Mouse (Mus musculus) embryonic facial prominence, embryonic 15.5 days (tissue): ENCODE results near the gene Sept9. TPM values are rescaled to one million over a fixed set of nuclear protein-coding genes. Genes with fewer than 3 reads are reported as not detected.

Experiments
- ATAC-seq: fragments of 200-750 bp; cut with Nextera tagmentation; 2 replicates; pipeline ENCODE4 v1.8.0; 2017; ENCODE audit warnings: low read depth, moderate TSS enrichment; ENCODE audit not compliant: insufficient number of reproducible peaks, low FRiP score, low TSS enrichment
- H3K27ac ChIP-seq: fragments of 300-500 bp; sonication (generic); replicated peaks from 2 replicates; pipeline ENCODE4 v1.5.1; 2015; ENCODE audit warnings: mild to moderate bottlenecking, inconsistent platforms
- H3K27me3 ChIP-seq: fragments of 300-500 bp; sonication (generic); 2 replicates; pipeline ENCODE4 v1.6.1; 2015; ENCODE audit warnings: inconsistent platforms
- H3K36me3 ChIP-seq: fragments of 300-500 bp; sonication (generic); 2 replicates; pipeline ENCODE4 v1.6.1; 2015; ENCODE audit warnings: mild to moderate bottlenecking, inconsistent platforms
- H3K4me1 ChIP-seq: fragments of 300-500 bp; sonication (generic); 2 replicates; pipeline ENCODE4 v1.6.1; 2015; ENCODE audit warnings: inconsistent platforms
- H3K4me2 ChIP-seq: fragments of 300-500 bp; sonication (generic); replicated peaks from 2 replicates; pipeline ENCODE4 v1.6.1; 2015; ENCODE audit warnings: mild to moderate bottlenecking, inconsistent platforms
- H3K4me3 ChIP-seq: fragments of 300-500 bp; sonication (generic); replicated peaks from 2 replicates; pipeline ENCODE4 v1.5.1; 2015; ENCODE audit warnings: mild to moderate bottlenecking, inconsistent platforms
- H3K9ac ChIP-seq: fragments of 300-500 bp; sonication (generic); 2 replicates; pipeline ENCODE4 v1.6.1; 2015; ENCODE audit warnings: inconsistent platforms
- H3K9me3 ChIP-seq: fragments of 300-500 bp; sonication (generic); replicated peaks from 2 replicates; pipeline ENCODE4 v1.6.1; 2016; ENCODE audit warnings: inconsistent platforms
- WGBS: fragments of 180-500 bp; shearing (Covaris S2); methylation state at CpG from one replicate; pipeline ENCODE4 v1.1.7; 2015; 5-methylcytosine and 5-hydroxymethylcytosine counted together
- polyA plus RNA-seq: library from polyadenylated mRNA; unstranded; fragments of >200 nt; fragmentation: Nextera tagmentation; extraction: Ambion mirVana; gene quantifications from 2 replicates; pipeline ENCODE4 v1.2.1, GENCODE M21; 2015

Sept9 gene
- polyA plus RNA-seq, 1 experiment from 2014 or later: 157 TPM

DNA sequence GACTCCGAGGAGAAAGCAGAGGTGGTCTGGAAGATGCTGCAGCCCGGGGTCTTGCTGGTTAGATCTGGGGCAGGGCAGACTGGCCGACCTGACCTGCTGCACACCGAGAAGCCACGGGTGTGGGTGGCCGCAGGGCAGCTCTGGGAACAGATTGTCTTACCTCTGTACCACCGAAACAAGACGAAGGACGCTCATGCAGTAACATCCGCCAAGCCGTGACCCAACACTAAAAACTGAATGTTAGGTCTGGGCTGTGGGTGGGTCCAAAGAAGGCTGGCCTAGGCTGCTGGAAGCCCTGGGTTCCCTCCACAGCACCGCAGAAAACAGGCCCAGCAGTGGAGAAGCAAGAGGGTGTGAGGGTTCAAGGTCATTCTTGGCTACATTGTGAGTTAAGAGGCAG lies 38.7 kb upstream of the Sept9 start:
- 95% methylated on average over 12 of the region's 12 CpGs for WGBS
- H3K27ac ChIP-seq: no peak overlapping the region
- no peak for ATAC-seq

DNA sequence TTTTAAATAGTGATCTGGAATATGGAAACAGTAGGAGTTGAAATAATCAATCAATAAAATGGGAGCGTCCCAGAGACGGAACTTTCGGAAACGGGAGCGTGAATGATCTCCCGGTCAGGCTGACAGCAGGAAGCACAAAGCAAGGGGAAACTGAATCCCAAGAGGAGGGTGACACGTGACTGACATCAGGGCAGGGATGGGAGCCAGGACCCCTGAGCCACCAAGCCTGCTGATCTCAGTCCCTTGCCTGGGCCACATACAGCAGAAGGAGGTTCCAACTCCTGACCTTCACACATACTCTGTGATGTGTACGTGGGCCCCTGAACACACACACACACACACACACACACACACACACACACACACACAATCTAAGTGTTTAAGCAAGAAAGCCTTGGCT lies 37.9 kb upstream of the Sept9 start:
- Histone ChIP-seq H3K4me2 (no peak overlapping the region), H3K27ac (no peak overlapping the region), H3K9ac (no peak overlapping the region), H3K9me3 (no peaks in the 10 kb centered on the region), H3K4me3 (no peak overlapping the region), H3K4me1 (peaks cover 19% of the 10 kb centered on the region), H3K36me3 (peaks cover 30% of the 10 kb centered on the region), H3K27me3 (no peaks in the 10 kb centered on the region)
- WGBS: 70% methylated on average over 8 of the region's 8 CpGs
- no peak for ATAC-seq

More for the DNA sequence above, 38.7 kb upstream of the Sept9 start:
- H3K4me3 ChIP-seq: no peak overlapping the region
- no peaks in the 10 kb centered on the region for H3K9me3 ChIP-seq
- H3K4me1 ChIP-seq: peaks cover 22% of the 10 kb centered on the region
- H3K27me3 ChIP-seq: no peaks in the 10 kb centered on the region
- H3K36me3 ChIP-seq: peaks cover 37% of the 10 kb centered on the region
- no peak overlapping the region for H3K4me2 ChIP-seq
- H3K9ac ChIP-seq: no peak overlapping the region

DNA sequence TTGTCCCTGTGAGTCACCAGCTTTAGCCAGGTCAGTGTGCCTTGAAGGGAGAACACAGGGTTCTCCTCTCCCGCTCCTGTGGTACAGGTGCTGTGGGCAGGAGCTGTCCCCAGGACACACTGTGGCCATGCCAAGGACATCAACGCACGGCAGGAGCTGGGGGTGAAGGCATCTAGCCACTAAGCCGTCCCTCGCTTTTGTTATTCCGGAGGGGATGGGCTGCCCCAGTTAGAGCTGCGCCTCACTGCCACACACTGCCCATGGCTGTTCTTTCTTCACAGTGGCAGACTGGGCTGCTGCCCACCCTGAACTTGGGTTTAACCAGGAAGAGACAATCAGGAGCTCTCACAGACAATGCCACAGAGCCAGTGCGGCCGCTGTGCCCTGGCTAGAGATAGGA lies 36.4 kb upstream of the Sept9 start:
- Histone ChIP-seq H3K27ac (no peak overlapping the region), H3K4me2 (no peak overlapping the region), H3K9me3 (no peaks in the 10 kb centered on the region), H3K4me1 (peaks cover 18% of the 10 kb centered on the region), H3K27me3 (no peaks in the 10 kb centered on the region), H3K36me3 (peaks cover 18% of the 10 kb centered on the region), H3K9ac (no peak overlapping the region), H3K4me3 (no peak overlapping the region)
- whole genome bisulfite sequencing: 76% methylated on average over 9 of the region's 9 CpGs
- no peak for ATAC-seq

DNA sequence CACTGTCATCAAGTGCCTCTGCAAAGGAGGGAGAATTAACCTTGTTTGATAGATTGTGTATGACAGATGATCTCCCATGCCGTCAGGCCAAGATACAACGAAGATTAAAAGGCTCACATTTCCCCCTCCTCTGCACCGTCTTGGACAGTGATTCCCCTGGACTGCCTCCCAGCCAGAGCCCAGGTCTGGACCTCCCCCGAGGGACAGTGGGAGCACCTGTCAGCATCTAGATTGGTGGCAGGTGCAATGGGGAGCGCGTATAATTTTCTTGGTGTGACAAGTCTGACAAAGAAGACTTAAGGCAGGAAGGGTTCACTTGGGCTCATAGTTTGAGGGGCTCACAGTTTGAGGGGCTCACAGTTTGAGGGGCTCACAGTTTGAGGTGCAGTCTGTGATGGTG lies 35.7 kb upstream of the Sept9 start:
- no peak for ATAC-seq
- Histone ChIP-seq H3K9ac (no peak overlapping the region), H3K4me1 (peaks cover 18% of the 10 kb centered on the region), H3K27me3 (no peaks in the 10 kb centered on the region), H3K4me2 (no peak overlapping the region), H3K4me3 (no peak overlapping the region), H3K27ac (no peak overlapping the region), H3K9me3 (no peaks in the 10 kb centered on the region), H3K36me3 (peaks cover 12% of the 10 kb centered on the region)
- 68% methylated on average over 6 of the region's 6 CpGs for WGBS

DNA sequence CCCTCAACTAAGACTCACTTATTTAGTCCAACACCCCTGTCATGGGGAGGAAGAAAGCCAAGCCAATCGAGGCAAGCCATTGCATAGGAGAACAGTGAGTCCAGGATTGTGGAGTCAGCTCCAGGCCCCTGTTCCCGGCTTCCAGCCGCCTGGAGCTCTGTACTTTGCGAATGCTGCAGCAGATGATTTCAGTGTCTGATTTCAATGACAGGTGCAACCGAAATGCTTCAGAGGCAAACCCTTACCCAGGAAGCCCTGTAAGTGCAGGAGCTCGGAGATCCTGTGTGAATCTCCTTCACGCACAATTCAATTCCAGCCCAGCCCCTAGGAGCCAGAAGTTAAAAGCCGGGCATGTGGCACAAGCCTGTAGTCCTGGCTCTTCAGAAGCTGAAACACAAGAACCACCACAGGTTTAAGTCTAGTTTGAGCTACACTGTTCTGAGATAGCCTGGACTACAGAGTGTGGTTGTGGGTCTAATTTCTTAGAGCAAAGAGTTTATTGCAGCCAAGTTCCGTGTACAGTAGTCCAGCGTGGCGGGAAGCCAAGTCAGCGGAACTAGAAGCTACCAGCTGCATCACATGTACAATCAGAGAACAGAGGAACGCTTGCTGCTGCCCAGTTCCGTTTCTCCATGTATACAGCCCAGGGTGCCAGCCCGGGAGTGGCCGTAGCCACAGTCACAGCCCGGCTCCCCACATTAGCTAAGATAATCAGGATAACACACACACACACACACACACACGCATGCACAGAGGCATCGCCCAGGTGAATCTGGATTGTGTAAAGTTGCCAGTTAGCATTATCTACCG lies 31.0 kb upstream of the Sept9 start:
- peak overlapping the region; percentile 39; the same call in 1 of the 2 replicates for H3K27ac ChIP-seq
- ATAC-seq: no peak

DNA sequence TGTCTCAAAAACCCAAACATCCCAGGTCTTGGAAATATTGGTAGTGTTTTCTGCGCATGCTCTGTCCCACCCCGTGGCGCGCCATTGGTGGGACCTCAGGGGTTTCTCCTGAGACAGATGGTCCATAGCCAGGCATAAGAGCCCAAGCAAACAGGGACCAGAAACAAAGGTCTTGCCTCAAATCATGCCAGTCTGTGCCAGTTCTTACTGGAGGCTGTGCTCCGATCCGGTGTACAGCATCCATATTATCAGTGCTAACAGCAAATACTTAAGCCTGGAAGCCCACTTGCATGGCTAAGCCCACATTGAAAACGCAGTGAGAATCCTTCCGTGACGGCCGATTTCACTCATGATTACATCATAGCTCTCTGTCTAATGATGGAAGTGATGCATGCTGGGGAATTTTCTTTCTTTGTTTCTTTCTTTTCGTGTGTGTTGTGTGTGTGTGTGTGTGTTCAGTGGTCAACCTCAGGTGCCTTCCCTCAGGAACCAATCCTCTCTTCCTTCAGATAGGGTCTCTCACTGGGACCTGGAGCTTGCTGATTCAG lies 30.3 kb upstream of the Sept9 start:
- ATAC-seq: no peak
- 80% methylated on average over 11 of the region's 11 CpGs for WGBS
- Histone ChIP-seq H3K9me3 (no peaks in the 10 kb centered on the region), H3K4me3 (no peak overlapping the region), H3K36me3 (no peaks in the 10 kb centered on the region), H3K4me1 (peaks cover 27% of the 10 kb centered on the region), H3K4me2 (no peak overlapping the region), H3K27me3 (no peaks in the 10 kb centered on the region), H3K27ac (no peak overlapping the region), H3K9ac (no peak overlapping the region)

More for the DNA sequence above, 31.0 kb upstream of the Sept9 start:
- 67% methylated on average over 20 of the region's 20 CpGs for WGBS
- Histone ChIP-seq H3K9ac (no peak overlapping the region), H3K27me3 (no peaks in the 10 kb centered on the region), H3K4me2 (no peak overlapping the region), H3K4me3 (no peak overlapping the region), H3K4me1 (peaks cover 23% of the 10 kb centered on the region), H3K9me3 (no peaks in the 10 kb centered on the region), H3K36me3 (no peaks in the 10 kb centered on the region)

DNA sequence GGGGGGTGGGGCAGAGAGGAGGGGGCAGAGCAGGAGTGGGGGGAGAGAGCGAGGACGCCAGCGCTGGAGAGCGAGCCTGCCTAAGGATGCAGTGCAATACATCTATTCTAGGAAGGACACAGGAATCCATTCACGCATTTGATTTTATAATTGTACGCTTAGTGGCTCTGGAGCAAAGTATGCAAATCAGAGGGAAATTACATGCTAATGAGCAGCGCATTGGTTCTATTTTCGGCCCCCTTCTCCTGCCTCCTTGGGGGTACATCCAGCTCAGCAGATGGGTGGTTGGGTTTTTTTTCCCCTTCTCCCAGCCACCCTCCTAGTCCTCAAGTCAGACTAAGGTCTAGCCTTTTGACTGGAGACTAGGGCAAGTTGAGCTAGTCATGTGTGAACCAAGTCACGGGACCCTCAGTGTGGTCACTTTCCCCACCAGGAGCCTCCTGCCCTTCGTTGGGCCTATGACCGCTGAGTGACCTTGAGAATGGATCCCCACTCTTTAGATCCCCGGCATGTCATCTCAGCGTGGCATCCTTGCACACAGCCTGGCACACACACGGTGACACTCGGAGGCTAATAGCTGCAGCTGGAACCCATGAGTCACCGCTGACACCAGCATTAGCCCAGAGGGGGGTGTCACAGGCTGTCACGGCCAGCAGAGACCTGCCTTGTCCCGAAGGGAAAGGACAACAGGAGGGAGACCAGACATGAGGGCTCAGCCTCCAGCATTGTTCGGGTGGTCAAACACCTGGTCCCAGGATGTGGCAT lies 29.5 kb upstream of the Sept9 start:
- H3K9ac ChIP-seq: no peak overlapping the region
- H3K36me3 ChIP-seq: no peaks in the 10 kb centered on the region
- no peak overlapping the region for H3K27ac ChIP-seq
- H3K4me3 ChIP-seq: no peak overlapping the region
- H3K27me3 ChIP-seq: no peaks in the 10 kb centered on the region
- H3K4me2 ChIP-seq: no peak overlapping the region
- H3K9me3 ChIP-seq: no peaks in the 10 kb centered on the region
- 86% methylated on average over 19 of the region's 19 CpGs for WGBS
- peaks cover 35% of the 10 kb centered on the region for H3K4me1 ChIP-seq
- ATAC-seq: no peak

DNA sequence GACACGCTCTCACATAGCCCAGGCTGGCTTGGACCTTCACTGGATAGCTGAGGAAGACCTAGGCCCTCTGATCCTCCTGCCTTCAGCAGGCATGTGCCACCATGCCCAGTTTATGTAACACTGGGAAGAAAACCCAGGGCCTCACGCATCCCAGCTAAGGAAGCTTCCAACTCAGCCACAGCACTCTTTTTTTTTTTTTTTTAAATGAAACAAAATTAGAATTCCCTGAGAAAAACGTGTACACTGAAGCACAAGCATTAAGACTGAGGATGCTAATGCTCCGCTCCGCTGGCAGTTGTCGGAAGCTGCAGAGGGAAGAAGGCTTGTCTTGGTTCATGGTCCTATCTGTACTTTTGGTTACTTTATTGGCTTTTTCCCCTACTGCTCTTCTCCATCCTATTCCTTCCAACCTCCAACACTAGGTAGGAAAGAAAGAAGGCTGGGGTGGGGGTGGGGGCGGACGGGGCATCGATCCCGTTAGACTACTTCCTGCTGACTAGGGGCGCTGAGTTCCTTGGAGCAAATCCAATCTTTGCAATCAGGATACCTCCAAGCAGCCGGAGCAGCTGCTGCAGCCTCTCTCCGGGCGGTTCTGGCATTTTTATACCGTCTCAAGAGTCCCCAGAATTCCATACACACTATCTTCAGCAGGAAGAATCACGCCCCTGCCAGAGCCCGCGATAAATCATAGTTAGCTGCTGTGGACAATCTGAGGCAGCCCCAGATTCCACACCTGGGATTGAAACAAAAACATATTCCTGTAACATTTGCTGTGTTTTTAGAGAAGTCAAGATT lies 25.2 kb upstream of the Sept9 start:
- WGBS: 22% methylated on average over 18 of the region's 18 CpGs
- H3K36me3 ChIP-seq: no peaks in the 10 kb centered on the region
- H3K9me3 ChIP-seq: no peaks in the 10 kb centered on the region
- peak overlapping the region; percentile 52 for H3K4me2 ChIP-seq
- no peaks in the 10 kb centered on the region for H3K27me3 ChIP-seq
- H3K4me3 ChIP-seq: peak overlapping the region; percentile 33
- H3K9ac ChIP-seq: peak overlapping the region; percentile 13; the same call in 1 of the 2 replicates
- H3K27ac ChIP-seq: peak overlapping the region; percentile 85
- H3K4me1 ChIP-seq: peaks cover 36% of the 10 kb centered on the region
- no peak for ATAC-seq

DNA sequence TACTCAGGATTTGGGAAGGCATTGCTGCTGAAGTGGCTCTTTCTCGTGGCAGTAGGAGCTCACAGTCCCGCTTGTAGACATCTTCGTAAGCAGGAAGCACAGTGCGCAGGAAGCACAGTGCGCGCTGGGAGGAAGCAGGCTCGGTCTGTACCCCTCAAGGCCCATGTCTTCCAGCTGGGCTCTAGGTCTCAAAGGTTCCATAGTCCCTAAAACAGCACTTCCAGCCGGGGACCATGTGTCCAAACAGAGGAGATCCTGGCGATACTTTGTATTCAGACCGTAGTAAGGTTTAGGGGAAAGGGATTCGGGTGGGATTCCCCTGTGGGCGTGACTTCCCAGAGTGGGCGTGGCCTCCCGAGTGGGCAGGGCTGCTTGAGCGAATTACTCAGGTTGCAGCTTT lies 24.5 kb upstream of the Sept9 start:
- ATAC-seq: no peak; the same call in 1 of the 2 replicates
- no peaks in the 10 kb centered on the region for H3K36me3 ChIP-seq
- no peaks in the 10 kb centered on the region for H3K9me3 ChIP-seq
- peaks cover 34% of the 10 kb centered on the region for H3K4me1 ChIP-seq
- H3K9ac ChIP-seq: peak overlapping the region; percentile 13; the same call in 1 of the 2 replicates
- 31% methylated on average over 15 of the region's 15 CpGs for WGBS
- H3K4me3 ChIP-seq: peak overlapping the region; percentile 33
- H3K4me2 ChIP-seq: peak overlapping the region; percentile 52
- H3K27me3 ChIP-seq: no peaks in the 10 kb centered on the region
- peak overlapping the region; percentile 85 for H3K27ac ChIP-seq

DNA sequence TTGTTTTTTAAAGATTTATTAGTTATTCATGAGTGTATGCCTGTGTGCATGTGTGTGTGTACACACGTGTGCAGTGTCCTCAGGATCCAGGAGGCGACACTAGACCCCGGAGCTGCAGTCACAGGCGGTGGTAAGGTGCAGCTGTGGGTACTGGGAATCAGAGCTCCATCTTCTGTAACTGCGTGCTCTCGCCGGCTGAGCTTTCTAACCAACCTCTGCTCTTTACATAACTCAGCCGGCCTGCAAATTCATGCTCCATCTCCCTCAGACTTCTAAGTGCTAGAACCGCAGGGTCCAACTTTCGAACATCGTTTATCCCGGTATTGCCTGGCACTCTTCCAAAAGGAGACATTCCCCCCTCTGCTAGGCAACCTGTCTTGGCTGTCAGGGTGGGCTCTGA lies 24.0 kb upstream of the Sept9 start:
- Histone ChIP-seq H3K27ac (peak overlapping the region; percentile 85), H3K4me2 (peak overlapping the region; percentile 52), H3K36me3 (no peaks in the 10 kb centered on the region), H3K9me3 (no peaks in the 10 kb centered on the region), H3K4me1 (peaks cover 30% of the 10 kb centered on the region), H3K27me3 (no peaks in the 10 kb centered on the region), H3K9ac (no peak overlapping the region), H3K4me3 (peak overlapping the region; percentile 33; the same call in 1 of the 2 replicates)
- WGBS: 64% methylated on average over 12 of the region's 12 CpGs
- no peak for ATAC-seq

DNA sequence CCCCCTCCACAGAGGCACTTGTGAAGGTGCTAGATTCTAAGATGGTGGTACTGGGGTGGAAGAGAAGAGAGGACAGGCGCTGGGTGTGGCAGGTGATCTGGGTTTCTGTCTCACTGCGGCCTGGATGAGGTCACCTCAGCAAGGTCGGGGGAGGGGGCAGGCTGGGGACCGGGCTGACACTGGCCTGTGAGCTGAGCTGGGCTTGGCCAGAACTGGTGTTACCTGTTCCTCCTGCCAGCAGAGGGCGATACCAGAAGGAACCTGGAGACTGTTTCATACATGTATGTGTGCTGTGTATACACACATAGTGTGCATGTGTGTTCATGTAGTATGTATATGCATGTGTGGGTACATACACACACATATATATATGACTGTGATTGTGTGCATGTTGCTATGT lies 23.2 kb upstream of the Sept9 start:
- Histone ChIP-seq H3K27ac (no peak overlapping the region), H3K9ac (no peak overlapping the region), H3K36me3 (no peaks in the 10 kb centered on the region), H3K4me1 (peaks cover 30% of the 10 kb centered on the region), H3K9me3 (no peaks in the 10 kb centered on the region), H3K4me3 (no peak overlapping the region), H3K27me3 (no peaks in the 10 kb centered on the region), H3K4me2 (no peak overlapping the region)
- 31% methylated on average over 5 of the region's 5 CpGs for WGBS
- no peak for ATAC-seq
